Mouse (Mus musculus) heart, adult 11 months (tissue): ENCODE results near the gene Phyhipl.

Source experiments
- DNase-seq: peaks from one replicate; pipeline ENCODE4 v3.0.0; 2022

Phyhipl gene

DNA sequence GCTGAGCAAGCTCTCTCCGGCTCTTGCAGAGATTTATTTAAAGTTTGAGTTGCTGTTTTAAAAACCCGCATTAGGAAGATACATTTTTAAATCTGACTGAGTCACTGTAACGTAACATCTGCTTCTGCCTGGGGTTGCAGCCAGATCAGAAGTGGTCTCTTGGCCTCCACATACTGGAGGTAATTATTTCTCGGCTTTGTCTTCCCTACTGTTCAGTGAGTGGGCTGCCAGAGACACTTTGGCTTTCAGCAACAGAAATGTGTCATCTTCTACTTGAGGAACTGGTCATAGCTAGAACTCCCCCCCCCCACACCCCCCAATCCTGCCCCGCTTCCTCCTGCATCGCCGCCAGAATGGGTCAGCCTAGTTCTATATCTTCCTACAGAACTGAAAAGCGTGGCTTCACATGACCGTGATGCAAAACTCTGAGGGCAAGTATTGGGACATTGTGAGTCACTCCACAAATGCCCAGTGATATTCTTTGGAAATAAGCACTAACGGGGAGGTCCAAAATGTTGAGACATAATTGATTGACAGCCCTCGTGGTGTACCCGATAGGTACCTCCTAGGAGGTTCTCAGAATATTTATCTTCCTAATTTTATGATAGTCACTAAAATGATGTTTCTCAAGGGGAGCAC, 125.5 kb downstream of the Phyhipl start:
- peak; percentile 94 for DNase-seq

DNA sequence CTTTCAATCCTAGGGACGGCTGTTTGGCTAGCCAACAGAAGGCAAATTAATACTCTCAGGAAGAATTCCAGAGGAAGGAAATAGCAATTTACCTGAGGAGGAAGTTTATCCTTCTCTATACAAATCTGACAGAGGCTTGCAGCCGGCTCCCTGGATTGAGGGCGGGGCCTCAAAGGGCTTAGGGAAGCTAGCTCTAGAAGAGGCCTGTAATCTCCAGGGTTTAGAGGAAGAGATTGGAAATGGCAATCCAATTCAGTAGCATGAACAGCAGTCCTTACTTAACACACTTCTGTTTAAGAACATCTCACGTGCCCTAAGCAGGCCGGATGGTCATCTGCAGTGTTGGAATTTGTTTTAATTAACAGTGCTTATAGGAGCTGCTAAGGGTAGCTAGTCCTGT, 134.4 kb downstream of the Phyhipl start:
- DNase-seq: peak; percentile 86

GRCm38 (mm10) chr10:70520143-70521131, 135.3 kb downstream of the Phyhipl start:
- DNase-seq: peak; percentile 97

DNA sequence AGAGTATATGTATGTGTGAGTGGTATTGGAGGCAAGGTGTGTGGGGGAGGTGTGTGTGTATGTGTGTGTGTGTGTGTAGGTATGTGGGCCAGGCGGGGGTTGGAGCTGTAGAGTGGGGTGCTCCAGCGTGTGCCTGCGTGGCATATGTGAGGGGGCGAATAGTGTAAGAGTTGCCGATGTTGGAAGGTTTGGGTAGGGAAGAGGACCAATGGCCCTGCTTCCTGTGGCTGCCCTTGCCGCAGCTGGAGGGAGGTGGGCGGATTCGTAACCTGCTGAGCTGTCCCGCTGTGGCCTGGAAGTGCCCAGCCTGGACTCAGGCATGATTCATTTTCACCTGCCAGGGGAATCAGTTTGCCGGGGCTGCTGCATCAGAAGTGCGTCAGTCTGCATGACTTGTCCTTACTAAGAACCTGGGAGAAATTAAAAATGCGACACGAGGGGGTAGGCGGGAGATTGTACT, 136.1 kb downstream of the Phyhipl start:
- peak; percentile 82 for DNase-seq

GRCm38 (mm10) chr10:70516661-70517060, 139.1 kb downstream of the Phyhipl start:
- no peak for DNase-seq

- peak; percentile 19 for DNase-seq
Measured at GRCm38 (mm10) chr10:70514848-70515247, 140.9 kb downstream of the Phyhipl start.

- DNase-seq: peak; percentile 54
Measured at GRCm38 (mm10) chr10:70507880-70508279, 147.9 kb downstream of the Phyhipl start.
